Mouse (Mus musculus) cerebellum, postnatal 14 days (tissue): ENCODE data around the gene Zfp964.
A peak's percentile ranks its signal among the peaks of the same experiment; 100 is the strongest.
"Not testable (repeated sequence)": the region's sequence is repeated elsewhere in the genome, so short reads cannot be mapped to it uniquely, and the experiment has no call there.

ENCODE experiments used
- DNase-seq, 2 experiments: peaks; one replicate each; pipeline ENCODE4 v3.0.0; 2021; ENCODE audit warnings: mixed read lengths in 2 of 2

Zfp964 gene

GRCm38 (mm10) chr8:69654358-69654981 lies at the start of gene Zfp964:
Gene Zfp964 (plus strand): TSS chr8:69654479.
- DNase-seq = peak; percentile 95

- no peak for DNase-seq
Observed at GRCm38 (mm10) chr8:69614687-69615086, 39.6 kb upstream of the Zfp964 start.

- DNase-seq = no peak
Observed at GRCm38 (mm10) chr8:69618078-69618477, 36.2 kb upstream of the Zfp964 start.

- DNase-seq = peak; percentile 100
Observed at GRCm38 (mm10) chr8:69625095-69625789, 29.0 kb upstream of the Zfp964 start, which contains the start of gene Zfp868. Gene Zfp868 (minus strand): TSS chr8:69625548.

- DNase-seq = peak in 1 of 2 experiments; percentile 7
Observed at GRCm38 (mm10) chr8:69653808-69654357, 396 bp upstream of the Zfp964 start.

- DNase-seq = no peak
Observed at GRCm38 (mm10) chr8:69661294-69661693, 7.0 kb downstream of the Zfp964 start.

GRCm38 (mm10) chr8:69665051-69665450 lies 10.8 kb downstream of the Zfp964 start:
- not testable (repeated sequence) for DNase-seq

- no peak for DNase-seq
Observed at GRCm38 (mm10) chr8:69701810-69702209, 47.5 kb downstream of the Zfp964 start.

GRCm38 (mm10) chr8:69710624-69711023 lies 56.3 kb downstream of the Zfp964 start, which contains the start of gene Zfp869:
Gene Zfp869 (minus strand): TSS chr8:69710724.
- not testable (repeated sequence) for DNase-seq

GRCm38 (mm10) chr8:69713516-69713915 lies 59.2 kb downstream of the Zfp964 start:
- no peak for DNase-seq

GRCm38 (mm10) chr8:69715366-69715765 lies 61.1 kb downstream of the Zfp964 start:
- DNase-seq = no peak
